Mouse (Mus musculus) c-Kit-positive CD71-negative TER-119-negative erythroid progenitor cells, embryonic 14.5 days (primary cell): ENCODE results near the gene Tmigd3.
A peak's percentile ranks its signal among the peaks of the same experiment; 100 is the strongest.

Experiments used
- DNase-seq: peaks from one replicate; pipeline ENCODE4 v3.0.0-alpha.2; 2013; ENCODE audit warnings: low read depth

Tmigd3 gene

GRCm38 (mm10) chr3:105870558-105870957 lies at the start of gene Tmigd3, which contains the start of gene Adora3:
Gene Tmigd3 (plus strand): TSS chr3:105870903.
Gene Adora3 (plus strand): TSS chr3:105870858.
- DNase-seq, result no peak

- no peak for DNase-seq
Measured at GRCm38 (mm10) chr3:105821504-105821903, 49.2 kb upstream of the Tmigd3 start.

GRCm38 (mm10) chr3:105823609-105824008 lies 47.1 kb upstream of the Tmigd3 start:
- DNase-seq, result no peak

DNA sequence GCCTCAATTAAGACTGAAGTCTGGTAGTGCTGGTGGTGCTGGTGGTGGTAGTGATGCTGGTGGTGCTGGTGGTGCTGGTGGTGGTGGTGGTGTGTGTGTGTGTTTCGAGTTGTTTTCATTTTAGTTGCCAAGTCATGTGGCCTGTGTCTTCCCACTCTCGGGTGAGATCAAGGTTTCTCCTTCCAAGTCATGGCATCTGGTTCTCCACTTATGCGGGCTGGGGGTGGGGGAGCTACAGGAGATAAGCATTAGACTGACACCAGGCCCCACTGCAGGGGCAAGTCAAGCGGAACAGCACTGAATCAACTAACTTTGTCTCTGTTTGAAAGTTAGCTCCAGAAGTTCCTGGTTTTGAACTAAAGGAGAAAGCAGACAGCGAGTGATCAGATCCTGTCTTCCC lies 46.6 kb upstream of the Tmigd3 start:
- no peak for DNase-seq

DNA sequence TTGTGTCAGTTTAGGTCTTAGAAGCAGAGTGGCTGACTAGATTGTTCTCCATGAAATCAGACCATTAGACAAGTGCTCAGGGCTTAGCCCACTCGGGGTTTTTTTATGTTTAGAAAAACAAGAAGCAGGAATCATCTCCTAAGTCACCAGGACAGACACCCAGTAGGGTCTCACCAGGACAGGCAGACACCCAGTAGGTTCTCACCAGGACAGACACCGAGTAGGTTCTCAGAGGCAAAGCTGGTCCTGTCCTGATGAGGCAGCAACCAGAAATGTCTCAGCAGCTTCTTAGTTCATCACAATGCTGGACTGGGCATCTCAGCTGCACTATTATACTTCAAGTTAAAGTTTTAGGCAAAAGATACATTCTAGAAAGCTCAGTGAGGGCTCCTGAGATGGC lies 46.0 kb upstream of the Tmigd3 start:
- DNase-seq, result no peak

GRCm38 (mm10) chr3:105825501-105826161 lies 45.1 kb upstream of the Tmigd3 start:
- peak; percentile 65 for DNase-seq

GRCm38 (mm10) chr3:105831584-105831983 lies 39.1 kb upstream of the Tmigd3 start:
- DNase-seq, result no peak

- DNase-seq, result no peak
Measured at GRCm38 (mm10) chr3:105835875-105836274, 34.8 kb upstream of the Tmigd3 start.

GRCm38 (mm10) chr3:105836883-105837282 lies 33.8 kb upstream of the Tmigd3 start:
- no peak for DNase-seq

DNA sequence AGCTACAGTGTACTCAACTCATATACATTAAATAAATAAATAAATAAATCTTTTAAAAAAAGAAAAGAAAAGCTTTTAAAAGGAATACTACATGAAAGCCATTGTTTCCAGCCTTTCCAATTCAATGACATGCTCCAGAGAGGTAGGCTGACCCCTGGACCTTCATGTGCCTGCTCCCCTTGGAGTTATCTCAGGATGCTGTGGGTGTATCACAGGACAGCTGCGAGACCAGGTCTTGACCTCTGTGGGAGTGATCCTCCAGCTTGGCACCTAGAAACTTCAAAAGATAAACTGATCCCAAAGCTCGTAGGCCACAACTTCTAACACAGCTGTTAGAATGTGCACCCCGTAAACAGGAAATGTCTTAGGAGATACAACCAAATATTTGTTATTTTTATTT lies 32.0 kb upstream of the Tmigd3 start:
- no peak for DNase-seq

DNA sequence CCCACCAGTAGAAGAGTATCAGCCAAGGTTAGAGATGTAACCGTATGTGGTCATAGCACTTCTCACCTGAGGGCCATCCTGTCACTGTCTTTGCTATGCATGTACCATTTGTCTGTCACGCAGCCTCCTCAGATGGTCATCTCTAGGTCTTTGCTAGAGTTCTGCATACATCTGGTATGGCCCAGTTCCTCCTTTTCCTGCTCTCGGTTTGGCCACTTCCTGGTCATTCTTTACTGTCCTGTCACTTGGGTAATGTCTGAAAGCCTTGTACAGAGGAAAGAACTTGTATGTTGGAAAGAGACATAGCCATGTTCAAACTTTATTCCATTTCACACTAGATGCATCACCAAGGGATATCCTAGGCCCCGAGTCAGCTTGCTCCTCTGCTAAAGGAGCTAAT lies 30.9 kb upstream of the Tmigd3 start:
- DNase-seq, result no peak

GRCm38 (mm10) chr3:105846294-105847069 lies 24.2 kb upstream of the Tmigd3 start:
- DNase-seq, result no peak

- DNase-seq, result no peak
Measured at GRCm38 (mm10) chr3:105853781-105854180, 16.9 kb upstream of the Tmigd3 start.

DNA sequence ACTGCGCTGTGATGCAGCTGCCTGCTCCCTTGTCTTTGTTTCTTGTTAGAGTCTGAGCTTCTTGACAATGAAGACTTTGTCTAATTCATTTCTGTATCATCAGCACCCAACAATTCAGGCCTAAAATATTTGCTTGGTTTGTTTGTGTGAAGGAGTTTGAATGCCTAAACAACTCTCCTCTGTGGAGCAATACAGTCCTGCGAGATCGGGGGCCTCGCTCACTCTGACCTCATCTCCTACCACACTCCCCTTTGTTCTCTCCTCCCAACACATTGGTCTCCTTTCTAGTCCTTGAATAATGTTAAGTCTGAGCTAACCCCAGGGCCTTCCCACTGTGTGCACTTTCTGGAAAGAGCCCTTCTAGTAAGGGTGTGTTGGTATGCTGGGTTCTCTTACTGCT lies 15.9 kb upstream of the Tmigd3 start:
- no peak for DNase-seq

DNA sequence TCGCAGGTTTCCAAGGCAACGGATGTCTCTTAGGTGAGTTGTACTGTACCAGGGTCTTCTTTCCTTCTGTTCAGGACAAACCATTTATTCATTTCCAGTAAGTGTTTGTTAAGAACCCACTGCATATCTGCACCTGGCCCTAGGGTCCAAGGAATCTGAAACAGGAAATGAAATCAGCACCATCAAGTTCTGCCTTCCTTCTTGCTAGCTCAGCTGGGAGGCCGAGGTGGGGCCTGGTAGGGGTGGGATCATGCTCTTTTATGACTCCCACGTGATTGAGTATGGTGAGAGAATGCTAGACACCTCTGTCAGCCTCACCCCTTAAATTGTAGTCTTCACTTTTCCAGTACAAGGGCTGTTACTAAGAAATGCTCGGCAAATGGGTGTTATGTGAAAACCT lies 13.2 kb upstream of the Tmigd3 start:
- DNase-seq, result peak; percentile 6

DNA sequence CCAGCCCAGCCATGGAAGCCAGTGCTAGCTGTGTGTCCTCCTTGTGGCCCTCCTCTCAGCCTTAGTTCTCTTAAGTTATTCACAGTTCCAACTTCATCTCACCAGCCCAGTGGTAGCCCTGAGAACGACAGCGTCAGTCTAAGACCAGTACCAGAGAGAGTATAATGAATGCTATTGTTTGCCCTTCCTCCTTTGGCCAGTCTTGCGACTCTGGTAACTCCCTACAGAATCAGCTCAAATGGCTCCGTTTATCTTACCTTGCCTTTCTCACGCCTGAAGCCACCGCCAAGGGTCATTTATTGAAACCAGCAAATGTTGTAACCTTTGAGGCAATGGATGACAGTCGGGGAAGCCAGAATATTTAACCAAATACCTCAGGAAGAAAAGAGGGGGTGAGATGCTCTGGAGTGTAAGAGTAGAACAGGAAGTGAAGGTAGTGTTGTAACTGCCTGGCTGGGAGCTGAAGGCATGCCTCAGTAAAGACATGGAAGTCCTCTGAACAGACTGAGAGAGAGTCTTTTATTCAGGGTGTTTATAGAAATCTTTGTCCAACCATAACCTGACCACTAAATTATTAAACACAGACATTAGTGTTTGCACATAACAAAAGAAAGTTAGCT lies 8.8 kb upstream of the Tmigd3 start:
- DNase-seq, result peak; percentile 6

GRCm38 (mm10) chr3:105864123-105864522 lies 6.6 kb upstream of the Tmigd3 start:
- DNase-seq, result no peak

GRCm38 (mm10) chr3:105865122-105865521 lies 5.6 kb upstream of the Tmigd3 start:
- no peak for DNase-seq

- no peak for DNase-seq
Measured at GRCm38 (mm10) chr3:105868135-105868534, 2.6 kb upstream of the Tmigd3 start.

GRCm38 (mm10) chr3:105872034-105872433 lies 1.3 kb downstream of the Tmigd3 start:
- no peak for DNase-seq

DNA sequence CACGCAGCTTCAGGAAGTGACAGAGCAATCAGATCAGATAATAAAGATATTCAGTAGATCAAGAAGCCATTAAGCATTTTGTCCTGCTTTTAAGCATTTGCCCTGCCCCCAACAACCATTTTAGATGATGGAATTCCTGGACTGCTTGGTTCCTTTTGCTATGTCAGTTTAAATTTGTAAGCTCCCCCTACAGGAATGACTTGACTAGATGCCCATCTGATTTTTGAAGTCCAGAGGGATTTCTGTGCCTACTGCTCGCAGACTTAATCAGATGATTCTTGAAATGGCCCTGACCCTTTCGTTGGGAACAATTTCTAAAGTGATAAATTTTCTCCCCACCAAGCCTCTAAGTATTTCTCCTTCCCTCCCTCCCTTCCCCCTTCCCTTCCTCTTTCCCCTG lies 1.9 kb downstream of the Tmigd3 start:
- no peak for DNase-seq

DNA sequence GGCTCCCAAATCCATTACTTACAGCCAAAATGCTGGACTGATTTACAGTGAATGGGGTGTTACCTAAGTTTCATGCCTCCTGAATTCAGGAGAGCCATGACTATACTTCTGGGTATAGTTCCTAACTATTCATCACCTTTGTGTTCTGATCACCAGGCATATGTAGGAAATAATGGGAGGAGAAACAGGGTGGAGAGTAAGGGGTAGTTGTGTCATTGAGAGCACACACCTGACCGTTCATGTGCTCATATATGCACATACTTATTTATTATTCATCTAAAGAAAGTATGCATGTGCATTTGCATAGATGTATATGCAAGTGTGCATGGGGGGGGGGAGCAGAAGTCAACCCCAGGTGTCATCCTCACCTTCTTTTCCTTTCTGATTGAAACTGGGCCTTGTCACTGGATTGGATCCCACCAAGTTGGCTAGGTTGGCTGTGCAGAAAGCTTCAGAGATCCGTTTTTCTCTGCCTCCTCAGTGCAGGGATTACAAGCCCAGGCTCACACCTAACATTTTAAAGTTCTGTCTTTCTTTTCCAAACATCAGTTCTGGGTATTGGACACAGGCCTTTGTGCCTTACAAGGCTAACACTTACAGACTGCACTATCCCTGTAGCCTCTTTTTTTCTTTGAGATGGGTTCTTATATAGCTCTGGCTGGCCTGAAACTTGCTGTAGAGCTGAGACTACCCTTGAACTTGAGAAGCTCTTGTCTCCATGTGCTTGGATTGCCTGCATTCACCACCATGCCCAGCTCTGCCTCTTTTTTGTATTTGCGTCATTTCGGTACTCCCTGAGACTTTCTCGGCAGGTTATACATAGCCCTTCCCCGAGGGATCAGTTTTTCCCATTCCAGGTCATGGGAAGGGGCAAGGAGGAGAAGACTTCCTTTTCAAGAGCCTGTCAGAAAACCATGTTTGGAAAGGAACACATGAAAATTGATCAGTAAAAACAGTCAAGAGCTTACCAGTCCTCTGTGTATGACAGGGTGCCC lies 3.0 kb downstream of the Tmigd3 start:
- DNase-seq, result no peak
